Mouse (Mus musculus): ENCODE measurements around the gene Pde7b. TPM values are rescaled to one million over a fixed set of nuclear protein-coding genes. Genes with fewer than 3 reads are reported as not detected.

The Pde7b gene
- total RNA-seq (2021) = 10 to 100 TPM; 12.1 TPM
- long read RNA-seq, partial matches to known transcripts = 0 of 1 reads
- long read RNA-seq, other reads (novel, unspliced or antisense) = 1 of 1 reads

- peak; percentile 79 for DNase-seq (ENCODE audit: low spot score in 2 of 2)
These were observed at the start of gene Pde7b for GRCm38 (mm10) chr10:20724906-20725305. Pde7b (minus strand) TSS chr10:20725078.

- DNase-seq (ENCODE audit: low spot score in 2 of 2) = no peak
These were observed 47.2 kb upstream of the Pde7b start for GRCm38 (mm10) chr10:20772056-20772455.

DNA sequence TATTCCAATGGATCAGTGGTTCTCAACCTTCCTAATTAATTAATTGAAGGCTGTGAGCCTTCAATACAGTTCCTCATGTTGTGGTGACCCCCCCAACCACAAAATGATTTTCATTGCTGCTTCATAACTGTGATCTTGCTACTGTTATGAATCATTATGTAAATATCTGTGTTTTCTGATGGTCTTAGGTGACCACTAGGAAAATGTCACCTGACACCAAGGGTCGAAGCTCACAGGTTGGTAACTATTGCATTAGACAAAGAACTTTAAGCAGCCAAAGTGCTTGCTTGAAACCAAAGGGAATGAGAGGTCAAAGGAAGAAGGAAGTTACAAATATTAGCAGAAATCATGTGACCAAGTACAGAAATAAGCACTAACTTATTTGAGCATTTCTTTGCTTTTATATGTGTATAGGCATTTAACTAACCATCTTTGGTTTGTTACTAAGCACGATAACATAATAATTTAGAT, 45.6 kb upstream of the Pde7b start:
- no peak for DNase-seq (ENCODE audit: low spot score in 2 of 2)

DNA sequence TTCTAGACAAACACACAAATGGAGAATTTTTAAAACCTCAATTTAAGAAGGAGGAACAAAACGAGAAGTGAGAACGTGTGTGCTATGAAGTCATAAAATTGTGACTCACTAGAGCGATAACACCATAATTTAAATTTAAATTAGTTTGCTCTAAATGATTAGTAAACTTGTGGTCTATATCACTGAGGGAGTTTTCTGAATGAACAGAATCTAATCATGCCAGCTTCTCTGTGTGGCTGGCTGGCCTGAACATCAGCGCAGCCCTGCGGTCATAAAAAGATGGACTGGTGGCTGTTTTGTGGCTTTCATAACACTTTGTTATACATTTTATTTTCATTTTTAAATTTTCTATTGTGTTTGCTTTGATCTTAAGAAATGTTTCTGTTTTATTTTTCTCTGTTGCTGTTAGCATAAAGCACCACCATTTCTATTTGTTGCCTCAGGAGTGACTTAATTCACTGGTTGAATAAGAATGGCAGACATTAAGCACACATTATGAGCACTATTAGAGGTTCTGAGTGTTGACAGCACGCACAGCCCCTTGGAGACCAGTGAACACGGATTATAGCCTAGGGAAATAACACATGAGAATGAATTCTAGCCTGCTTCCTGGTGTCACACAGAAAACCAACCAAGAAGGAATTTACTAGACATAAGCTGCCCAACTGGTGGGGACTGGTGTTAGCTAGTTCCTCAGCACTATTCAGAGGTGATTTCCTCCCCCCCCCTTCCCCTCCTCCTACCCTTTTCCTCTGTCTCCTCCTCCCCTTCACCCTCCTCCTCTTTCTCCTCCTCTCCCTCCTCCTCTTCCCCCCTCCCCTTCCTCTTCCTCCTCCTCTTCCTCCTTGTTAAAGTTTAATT, 44.9 kb upstream of the Pde7b start:
- DNase-seq (ENCODE audit: low spot score in 2 of 2) = no peak

GRCm38 (mm10) chr10:20764352-20764751, 39.5 kb upstream of the Pde7b start:
- no peak for DNase-seq (ENCODE audit: low spot score in 2 of 2)

DNA sequence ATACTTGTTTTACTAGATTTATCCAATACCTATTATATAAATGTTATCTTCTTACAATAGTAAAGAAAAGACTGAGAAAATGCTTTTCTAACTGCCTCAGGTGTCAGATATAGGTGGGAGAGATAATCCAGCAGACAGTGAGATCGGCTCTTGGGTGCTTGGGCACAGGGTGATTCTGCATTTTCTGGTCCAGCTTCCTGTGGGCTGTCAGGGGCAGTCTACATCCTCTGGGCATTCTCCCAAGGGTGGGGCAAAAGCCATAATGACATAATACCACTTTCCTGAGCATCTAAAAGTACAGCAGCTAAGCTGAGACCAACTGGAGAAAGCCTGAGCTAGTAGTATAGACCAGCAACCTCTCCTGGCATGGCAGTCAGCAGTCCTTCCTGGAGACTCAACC, 34.1 kb upstream of the Pde7b start:
- no peak for DNase-seq (ENCODE audit: low spot score in 2 of 2)

DNA sequence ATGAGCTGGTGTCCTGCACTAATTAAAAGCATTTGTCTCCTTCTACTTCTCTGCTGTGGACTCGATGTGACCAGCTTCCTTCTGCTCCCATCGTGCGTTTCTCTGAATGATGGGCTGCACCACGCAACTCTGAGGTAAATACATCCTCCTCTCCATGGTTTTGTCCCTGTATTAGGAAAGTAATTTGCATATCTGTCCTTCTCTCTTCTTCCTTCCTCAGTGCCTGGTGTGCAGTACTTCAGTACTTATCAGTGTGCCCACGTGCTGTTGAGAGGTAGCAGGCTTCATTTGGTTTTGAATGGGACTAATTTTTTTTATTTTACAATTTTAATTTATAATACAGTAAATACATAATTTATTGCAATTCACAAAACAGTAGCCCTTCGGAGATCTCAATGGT, 33.4 kb upstream of the Pde7b start:
- no peak for DNase-seq (ENCODE audit: low spot score in 2 of 2)

GRCm38 (mm10) chr10:20756219-20756618, 31.3 kb upstream of the Pde7b start:
- DNase-seq (ENCODE audit: low spot score in 2 of 2) = no peak

DNA sequence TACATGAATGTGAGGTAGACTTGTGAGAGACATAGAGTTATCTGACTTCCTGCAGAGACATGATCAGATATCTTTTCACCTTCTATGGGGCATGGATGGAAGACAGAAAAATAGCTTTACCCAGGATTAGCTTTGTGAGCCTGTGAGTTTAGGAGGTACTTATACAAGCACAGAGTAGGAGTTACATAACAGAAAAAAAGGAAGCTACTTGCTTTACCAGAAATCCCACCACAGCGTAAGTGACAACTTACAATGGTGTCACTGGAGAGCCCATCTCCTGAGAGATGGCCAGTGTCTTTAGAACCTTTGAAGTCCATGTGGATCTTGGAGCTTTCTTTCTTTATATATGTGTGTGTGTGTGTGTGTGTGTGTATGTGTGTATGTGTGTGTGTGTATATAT, 28.0 kb upstream of the Pde7b start:
- DNase-seq (ENCODE audit: low spot score in 2 of 2) = no peak

DNA sequence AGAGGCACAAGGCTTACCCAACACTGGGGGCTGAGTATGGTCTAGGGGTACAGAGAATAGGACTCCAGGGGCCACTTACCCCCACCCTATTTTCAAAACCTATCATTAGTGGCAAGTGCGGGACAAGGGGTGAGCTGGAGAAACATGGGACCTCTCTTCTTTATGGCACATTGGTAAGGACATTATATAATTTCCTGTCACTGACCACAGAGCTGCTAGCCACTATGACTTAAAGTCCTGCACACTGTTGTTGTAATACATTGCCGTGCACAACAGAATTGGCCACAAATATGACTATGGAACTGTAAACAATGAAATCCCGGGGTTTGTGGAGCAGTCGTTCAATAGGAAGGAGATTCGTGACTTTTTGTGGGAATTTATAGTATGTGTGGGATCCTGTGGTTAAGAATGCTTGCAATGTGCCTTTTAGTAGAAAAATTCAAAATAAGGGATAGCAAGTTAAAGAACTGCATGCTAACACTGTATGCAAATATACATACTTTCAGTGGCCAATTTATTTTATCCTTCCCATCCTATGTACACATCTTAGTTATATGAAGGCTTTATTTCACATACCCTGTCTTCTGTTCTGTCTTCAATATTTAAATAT, 25.9 kb upstream of the Pde7b start:
- DNase-seq (ENCODE audit: low spot score in 2 of 2) = no peak

- DNase-seq (ENCODE audit: low spot score in 2 of 2) = no peak
These were observed 24.1 kb upstream of the Pde7b start for GRCm38 (mm10) chr10:20748938-20749337.

- no peak for DNase-seq (ENCODE audit: low spot score in 2 of 2)
These were observed 22.4 kb upstream of the Pde7b start for GRCm38 (mm10) chr10:20747229-20747628.

DNA sequence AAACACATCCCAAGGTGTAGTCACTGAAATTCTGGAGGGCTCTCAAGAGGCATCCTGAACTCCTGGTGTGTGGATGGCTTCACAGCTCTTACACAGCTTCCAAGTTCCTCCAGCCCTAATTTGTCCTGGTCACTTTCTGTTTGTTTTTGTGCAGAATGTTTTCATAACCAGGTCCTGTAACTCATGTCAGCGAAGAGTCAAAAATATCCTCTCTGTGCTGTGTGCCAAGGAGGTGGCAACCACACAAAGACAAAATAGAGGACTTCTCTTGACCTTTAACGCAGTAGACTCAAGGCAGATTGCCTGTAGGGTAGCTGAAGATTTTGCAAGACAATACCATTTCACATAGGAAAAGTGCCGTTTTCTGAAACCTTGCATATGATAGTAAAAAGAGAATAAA, 14.9 kb upstream of the Pde7b start:
- no peak for DNase-seq (ENCODE audit: low spot score in 2 of 2)

- DNase-seq (ENCODE audit: low spot score in 2 of 2) = no peak
These were observed 12.3 kb upstream of the Pde7b start for GRCm38 (mm10) chr10:20737146-20737545.

- DNase-seq (ENCODE audit: low spot score in 2 of 2) = no peak
These were observed 11.0 kb upstream of the Pde7b start for GRCm38 (mm10) chr10:20735775-20736449.

DNA sequence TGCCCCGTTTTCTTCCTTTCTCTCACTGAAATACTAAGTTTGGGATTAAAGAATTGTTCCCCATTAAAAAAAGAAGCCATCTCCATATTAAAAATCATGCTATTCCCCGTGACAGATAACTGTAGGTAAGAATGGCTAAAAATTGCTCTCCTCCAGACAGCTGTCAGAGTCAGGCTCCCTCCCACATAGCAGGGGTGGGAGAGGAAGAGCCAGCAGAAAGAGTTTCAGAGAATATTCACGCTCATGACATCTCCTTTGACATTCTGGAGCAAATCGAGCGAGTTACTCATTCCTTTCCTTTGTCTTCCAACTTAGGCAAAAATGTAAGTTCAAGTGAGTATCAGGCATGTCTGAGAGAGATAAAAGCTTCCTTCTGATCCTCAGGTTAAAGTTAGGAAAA, 8.7 kb upstream of the Pde7b start:
- DNase-seq (ENCODE audit: low spot score in 2 of 2) = no peak

DNA sequence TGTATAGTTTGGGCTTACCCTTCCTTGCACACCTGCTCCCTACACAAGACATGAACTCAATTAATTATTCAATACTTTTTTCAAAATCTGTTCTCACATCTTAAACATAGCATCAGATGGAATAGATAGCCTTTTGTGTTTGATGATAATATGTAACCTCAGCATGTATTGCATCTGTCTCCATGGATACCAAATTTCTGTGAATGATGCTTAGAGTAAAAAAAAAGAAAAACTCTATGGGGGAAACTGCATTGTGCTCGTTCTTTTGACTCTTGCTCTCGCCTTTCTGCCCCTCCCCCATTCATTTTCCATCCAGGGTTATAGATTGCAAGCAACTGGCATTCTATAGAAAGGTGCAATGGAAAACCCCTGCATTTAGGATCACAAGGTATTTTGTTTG, 7.3 kb upstream of the Pde7b start:
- DNase-seq (ENCODE audit: low spot score in 2 of 2) = no peak

- no peak for DNase-seq (ENCODE audit: low spot score in 2 of 2)
These were observed 5.2 kb upstream of the Pde7b start for GRCm38 (mm10) chr10:20730034-20730433.

DNA sequence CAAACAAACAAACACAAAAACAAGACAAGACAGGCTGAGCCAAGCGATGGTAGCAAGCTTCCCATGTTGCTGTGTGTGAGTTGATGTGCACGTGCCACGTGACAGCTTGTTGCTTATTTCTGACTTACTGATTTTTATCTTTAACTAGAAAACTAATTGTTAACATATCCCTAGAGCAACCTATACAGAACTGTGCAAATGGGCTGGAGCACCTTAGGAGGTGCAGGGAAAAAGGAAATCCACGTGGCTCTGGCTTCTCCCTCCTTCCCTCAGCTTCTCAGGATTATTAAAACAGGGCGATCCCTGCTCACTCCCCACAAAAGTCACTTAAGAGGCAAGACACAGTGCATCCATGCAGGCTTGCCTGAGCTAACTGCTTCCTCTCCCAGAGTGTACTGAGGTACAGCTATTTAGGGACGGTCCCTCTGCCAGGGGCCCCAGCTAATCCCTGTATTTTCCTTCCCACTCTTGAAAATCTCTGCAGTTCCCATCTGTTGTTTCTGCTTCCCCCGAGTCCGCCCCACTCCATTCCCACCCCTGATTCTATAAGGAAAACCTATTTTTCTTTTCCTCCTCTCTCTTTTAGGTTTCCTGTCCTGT, 606 bp upstream of the Pde7b start:
- DNase-seq (ENCODE audit: low spot score in 2 of 2) = no peak

DNA sequence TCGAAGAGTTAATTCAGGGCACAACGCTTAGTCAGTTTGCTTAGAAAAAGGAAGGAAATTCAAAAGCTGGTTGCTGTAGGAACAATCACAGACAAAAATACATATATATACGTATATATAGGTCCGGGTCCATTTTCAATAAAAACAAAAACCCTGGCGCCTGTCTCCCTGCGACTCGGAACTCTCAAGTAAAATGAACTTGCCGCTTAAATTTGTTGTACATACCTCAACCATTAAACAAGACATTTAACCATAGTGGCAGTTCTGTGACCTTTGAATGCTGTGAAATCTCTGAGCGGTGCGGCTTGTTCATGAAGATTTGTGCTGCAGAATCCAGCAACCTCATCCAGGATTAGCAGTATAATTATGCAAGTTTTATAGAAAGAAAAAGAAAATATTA, 427 bp downstream of the Pde7b start:
- no peak for DNase-seq (ENCODE audit: low spot score in 2 of 2)

GRCm38 (mm10) chr10:20723962-20724361, 916 bp downstream of the Pde7b start:
- DNase-seq (ENCODE audit: low spot score in 2 of 2) = no peak

DNA sequence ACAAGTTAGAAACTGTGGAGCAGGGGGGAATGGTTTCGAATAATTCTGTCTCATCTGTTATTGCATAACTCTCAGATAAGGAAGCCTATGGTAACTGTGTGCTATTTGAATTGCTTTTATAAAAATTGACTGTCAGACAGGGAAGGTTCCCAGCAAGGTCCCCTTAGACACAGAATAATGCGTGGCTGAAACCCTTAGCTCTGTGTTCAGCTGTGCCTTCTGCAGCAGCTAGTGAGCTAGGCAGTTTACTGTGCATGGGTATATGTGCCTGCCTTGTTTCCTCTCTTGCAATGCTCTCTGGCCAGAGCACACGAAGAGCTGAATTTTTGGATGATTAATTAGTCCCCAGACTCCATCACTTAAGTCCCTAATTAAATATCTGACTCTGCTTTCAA, 1.4 kb downstream of the Pde7b start:
- no peak for DNase-seq (ENCODE audit: low spot score in 2 of 2)

Data from layer of hippocampus, postnatal 10 days (tissue).